Mouse (Mus musculus) effector memory CD4-positive, alpha-beta T cell, adult 5 months (primary cell): ENCODE data around the gene Mrgpra4. TPM values are rescaled to one million over a fixed set of nuclear protein-coding genes. Genes with fewer than 3 reads are reported as not detected.

Experiments
- polyA plus RNA-seq: library from polyadenylated mRNA; unstranded; fragments of 100-300 nt; shearing (Covaris generic); gene quantifications from one replicate; pipeline ENCODE4 v1.2.1, GENCODE M21; 2017

The Mrgpra4 gene
- not detected for polyA plus RNA-seq

GRCm38 (mm10) chr7:47981995-47982394 lies at the start of gene Mrgpra4:
Gene Mrgpra4, minus strand, starts transcription at chr7:47982095.

GRCm38 (mm10) chr7:48027497-48027896 lies 45.6 kb upstream of the Mrgpra4 start, which contains the start of gene Mrgprx1:
Gene Mrgprx1, minus strand, starts transcription at chr7:48027597.

Other genes with a start within 250 kb of the Mrgpra4 start
- not detected for gene Mrgprx1, start 45.5 kb upstream of the Mrgpra4 start, polyA plus RNA-seq
- gene Mrgprb5, start 186.9 kb upstream of the Mrgpra4 start, polyA plus RNA-seq, result not detected
- not detected for gene Mrgprb4, start 217.2 kb upstream of the Mrgpra4 start, polyA plus RNA-seq